Mouse (Mus musculus) forebrain, postnatal 0 days (tissue): ENCODE measurements around the gene Ebp. TPM values are rescaled to one million over a fixed set of nuclear protein-coding genes. Genes with fewer than 3 reads are reported as not detected.

ENCODE experiments used
- ATAC-seq: fragments of 200-750 bp; cut with Nextera tagmentation; 2 replicates; pipeline ENCODE4 v1.8.0; 2017; ENCODE audit warnings: mild to moderate bottlenecking, moderate library complexity
- DNase-seq: peaks from one replicate; pipeline ENCODE4 v3.0.0-alpha.2; 2015
- H3K27ac ChIP-seq: fragments of 300-500 bp; sonication (generic); 2 replicates; pipeline ENCODE4 v1.5.1; 2014; ENCODE audit warnings: low read depth, mild to moderate bottlenecking, antibody characterized with exemption, low read length, moderate library complexity, mixed read lengths
- H3K27me3 ChIP-seq: fragments of 300-500 bp; sonication (generic); 2 replicates; pipeline ENCODE4 v1.6.1; 2014; ENCODE audit warnings: mild to moderate bottlenecking, low read length, mixed read lengths; ENCODE audit not compliant: insufficient read depth
- H3K36me3 ChIP-seq: fragments of 300-500 bp; sonication (generic); 2 replicates; pipeline ENCODE4 v1.6.1; 2014; ENCODE audit warnings: mild to moderate bottlenecking, moderate library complexity; ENCODE audit not compliant: insufficient read depth
- H3K4me1 ChIP-seq: fragments of 300-500 bp; sonication (generic); 2 replicates; pipeline ENCODE4 v1.6.1; 2014; ENCODE audit warnings: antibody characterized with exemption; ENCODE audit not compliant: insufficient read depth
- H3K4me2 ChIP-seq: fragments of 300-500 bp; sonication (generic); 2 replicates; pipeline ENCODE4 v1.6.1; 2014; ENCODE audit warnings: low read depth, mild to moderate bottlenecking, moderate library complexity
- H3K4me3 ChIP-seq: fragments of 300-500 bp; sonication (generic); 2 replicates; pipeline ENCODE4 v1.5.1; 2014; ENCODE audit warnings: low read depth, low read length, mixed read lengths
- H3K9ac ChIP-seq: fragments of 300-500 bp; sonication (generic); 2 replicates; pipeline ENCODE4 v1.6.1; 2014; ENCODE audit warnings: mild to moderate bottlenecking
- H3K9me3 ChIP-seq: fragments of 300-500 bp; sonication (generic); 2 replicates; pipeline ENCODE4 v1.6.1; 2016; ENCODE audit warnings: low read length
- CTCF ChIP-seq: sonication (generic); IDR thresholded peaks from 2 replicates; pipeline ENCODE4 v1.5.1; 2016; ENCODE audit warnings: antibody characterized with exemption, control low read depth, low read depth
- WGBS: fragments of 180-500 bp; shearing (Covaris S2); extraction: QIAGEN DNeasy Blood & Tissue Kit; methylation state at CpG from one replicate; pipeline ENCODE4 v1.1.7; 2014; 5-methylcytosine and 5-hydroxymethylcytosine counted together
- polyA plus RNA-seq: library from polyadenylated mRNA; unstranded; fragments of >200 nt; fragmentation: Nextera tagmentation; extraction: Ambion mirVana; gene quantifications from 2 replicates; pipeline ENCODE4 v1.2.1, GENCODE M21; 2015
- total RNA-seq: library from RNA; depleted of rRNA; stranded (reverse); fragments of >200 nt; gene quantifications from 2 replicates; pipeline ENCODE4 v1.2.3, GENCODE M21; 2014; rRNA removed

The Ebp gene
- total RNA-seq = 11.3 and 14.3 TPM in 2 replicates
- 20.0 and 23.9 TPM in 2 replicates for polyA plus RNA-seq

GRCm38 (mm10) chrX:8193419-8193723 is at the start of gene Ebp:
Ebp (minus strand) TSS chrX:8193512.
- H3K4me3 ChIP-seq = peak within 1 kb of the TSS; percentile 43
- 28% methylated on average over 10 of the region's 10 CpGs for WGBS
- no peaks in the 10 kb centered on the region for H3K36me3 ChIP-seq
- DNase-seq = peak; percentile 57
- no peaks in the 10 kb centered on the region for H3K27me3 ChIP-seq
- no peak for TF ChIP-seq CTCF
- ATAC-seq = peak; percentile 72
- H3K4me1 ChIP-seq = no peaks in the 10 kb centered on the region
- peak within 1 kb of the TSS; percentile 54; the same call in 1 of the 2 replicates for H3K27ac ChIP-seq
- no peaks in the 10 kb centered on the region for H3K9me3 ChIP-seq
- H3K9ac ChIP-seq = peak within 1 kb of the TSS; percentile 46
- H3K4me2 ChIP-seq = peak within 1 kb of the TSS; percentile 56

GRCm38 (mm10) chrX:8238804-8239395 is 45.6 kb upstream of the Ebp start:
- Histone ChIP-seq H3K27me3 (no peaks in the 10 kb centered on the region), H3K9ac (no peak overlapping the region), H3K4me3 (no peak overlapping the region), H3K4me1 (no peaks in the 10 kb centered on the region), H3K27ac (no peak overlapping the region), H3K4me2 (no peak overlapping the region), H3K36me3 (0 out of 2 replicates have a peak, but pooled peaks cover 3% of the 10 kb centered on the region), H3K9me3 (no peaks in the 10 kb centered on the region)
- no peak for TF ChIP-seq CTCF
- ATAC-seq (no peak), DNase-seq (no peak)
- 76% methylated on average over 13 of the region's 13 CpGs for WGBS

- no peaks in the 10 kb centered on the region for H3K36me3 ChIP-seq
- TF ChIP-seq CTCF = no peak
- no peak for DNase-seq
- no peak overlapping the region for H3K9ac ChIP-seq
- H3K9me3 ChIP-seq = no peaks in the 10 kb centered on the region
- H3K27ac ChIP-seq = no peak overlapping the region
- ATAC-seq = no peak
- H3K4me1 ChIP-seq = no peaks in the 10 kb centered on the region
- no peak overlapping the region for H3K4me2 ChIP-seq
- no peaks in the 10 kb centered on the region for H3K27me3 ChIP-seq
- WGBS = 86% methylated on average over 2 of the region's 2 CpGs
- H3K4me3 ChIP-seq = no peak overlapping the region
Observed at GRCm38 (mm10) chrX:8236704-8237103, 43.4 kb upstream of the Ebp start.

- no peak for ATAC-seq
- no peak overlapping the region for H3K4me2 ChIP-seq
- H3K27me3 ChIP-seq = no peaks in the 10 kb centered on the region
- H3K9ac ChIP-seq = no peak overlapping the region
- WGBS = 82% methylated on average over 3 of the region's 3 CpGs
- H3K4me3 ChIP-seq = no peak overlapping the region
- no peak for DNase-seq
- no peaks in the 10 kb centered on the region for H3K9me3 ChIP-seq
- no peak overlapping the region for H3K27ac ChIP-seq
- H3K4me1 ChIP-seq = no peaks in the 10 kb centered on the region
- TF ChIP-seq CTCF = no peak
- H3K36me3 ChIP-seq = no peaks in the 10 kb centered on the region
Observed at GRCm38 (mm10) chrX:8233602-8234001, 40.3 kb upstream of the Ebp start.

GRCm38 (mm10) chrX:8230272-8230671 is 37.0 kb upstream of the Ebp start:
- Histone ChIP-seq H3K27ac (no peak overlapping the region), H3K4me1 (no peaks in the 10 kb centered on the region), H3K36me3 (no peaks in the 10 kb centered on the region), H3K9me3 (no peaks in the 10 kb centered on the region), H3K4me2 (no peak overlapping the region), H3K27me3 (no peaks in the 10 kb centered on the region), H3K4me3 (no peak overlapping the region), H3K9ac (no peak overlapping the region)
- WGBS = 76% methylated on average over 4 of the region's 4 CpGs
- ATAC-seq (no peak), DNase-seq (no peak)
- no peak for TF ChIP-seq CTCF

GRCm38 (mm10) chrX:8223473-8223872 is 30.2 kb upstream of the Ebp start:
- Histone ChIP-seq H3K4me1 (no peaks in the 10 kb centered on the region), H3K4me2 (no peak overlapping the region), H3K36me3 (no peaks in the 10 kb centered on the region), H3K9ac (no peak overlapping the region), H3K9me3 (no peaks in the 10 kb centered on the region), H3K27me3 (no peaks in the 10 kb centered on the region), H3K27ac (no peak overlapping the region), H3K4me3 (no peak overlapping the region)
- WGBS = 90% methylated on average over 7 of the region's 7 CpGs
- no peak for DNase-seq
- no peak for TF ChIP-seq CTCF
- ATAC-seq = no peak

- Histone ChIP-seq H3K9ac (no peak overlapping the region), H3K4me2 (no peak overlapping the region), H3K9me3 (no peaks in the 10 kb centered on the region), H3K4me1 (no peaks in the 10 kb centered on the region), H3K4me3 (no peak overlapping the region), H3K27ac (peak overlapping the region; percentile 35; the same call in 1 of the 2 replicates), H3K27me3 (no peaks in the 10 kb centered on the region), H3K36me3 (no peaks in the 10 kb centered on the region)
- peak; percentile 32 for DNase-seq
- no peak for TF ChIP-seq CTCF
- WGBS = 51% methylated on average over 7 of the region's 7 CpGs
- peak; percentile 65 for ATAC-seq
Observed at GRCm38 (mm10) chrX:8222678-8223421, 29.5 kb upstream of the Ebp start.
